Mouse (Mus musculus): Measurements from ENCODE around the gene Ntm.

- TF ChIP-seq POLR2A (IDR thresholded peaks at IDR 0.05; ENCODE audit: borderline replicate concordance, extremely low read depth, insufficient read depth, insufficient read length, poor library complexity, severe bottlenecking) (no peak), CTCF (IDR thresholded peaks at IDR 0.05; ENCODE audit: borderline replicate concordance, extremely low read depth, insufficient read depth, insufficient read length) (no peak)
These were observed 826.9 kb downstream of the Ntm start for GRCm38 (mm10) chr9:29136039-29136438.
